Mouse (Mus musculus) v-Abl transformed pro-B cells (cell line): ENCODE measurements around the gene Hes2.

Experiments
- in situ Hi-C, 2 experiments: fragments of 400-800 bp; cut with MboI; formaldehyde crosslinking; loops; one replicate each; pipeline ENCODE4 v1.15.1; 2025; ENCODE audit not compliant: unreplicated experiment in 2 of 2

Hes2 gene

DNA sequence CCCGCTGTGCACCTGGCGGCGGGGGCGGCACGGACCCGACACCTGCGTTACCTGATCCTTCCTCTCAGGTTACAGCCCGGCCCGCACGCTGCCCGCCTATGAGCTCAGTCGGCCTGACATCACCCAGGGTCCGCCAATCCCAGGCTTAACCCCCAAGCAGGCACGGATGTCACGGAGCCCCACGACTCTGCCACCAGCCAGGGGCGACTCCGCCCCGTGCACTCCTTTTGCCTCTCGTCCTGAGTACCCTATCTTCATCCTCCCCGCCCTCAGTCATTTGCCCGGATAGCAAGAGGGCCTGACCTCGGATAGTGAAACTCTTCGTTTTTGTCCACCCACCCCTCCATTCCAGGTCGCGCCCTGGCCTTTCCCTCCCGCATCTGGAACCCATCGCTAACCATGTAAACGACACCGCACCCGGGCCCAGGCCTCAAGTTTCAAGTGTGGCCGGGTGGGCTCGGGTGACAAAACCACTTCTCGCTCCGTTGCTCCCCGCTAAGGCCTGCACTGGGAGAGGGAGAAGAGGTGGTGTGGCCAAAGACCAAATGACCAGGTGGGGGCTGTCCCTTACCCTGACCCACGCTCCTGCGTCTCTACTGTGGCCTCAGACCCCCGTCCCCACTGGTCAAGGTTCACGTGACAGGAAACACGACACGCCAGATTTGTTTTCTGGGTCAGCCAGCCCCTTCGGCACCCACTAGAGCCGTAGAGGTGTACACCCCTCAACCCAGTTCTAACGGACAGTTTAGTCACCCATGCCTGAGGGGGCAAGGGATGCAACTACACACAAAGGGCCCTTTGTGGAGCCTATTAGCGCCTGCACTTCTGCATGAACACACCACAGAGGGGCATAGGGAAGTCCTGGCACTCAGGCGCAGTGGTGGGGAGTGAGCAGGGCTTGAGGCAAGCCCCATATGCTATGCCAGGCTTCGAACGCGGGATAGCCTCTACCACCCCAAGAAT, 26.6 kb upstream of the Hes2 start:
- in situ Hi-C loops, result no loop called here

DNA sequence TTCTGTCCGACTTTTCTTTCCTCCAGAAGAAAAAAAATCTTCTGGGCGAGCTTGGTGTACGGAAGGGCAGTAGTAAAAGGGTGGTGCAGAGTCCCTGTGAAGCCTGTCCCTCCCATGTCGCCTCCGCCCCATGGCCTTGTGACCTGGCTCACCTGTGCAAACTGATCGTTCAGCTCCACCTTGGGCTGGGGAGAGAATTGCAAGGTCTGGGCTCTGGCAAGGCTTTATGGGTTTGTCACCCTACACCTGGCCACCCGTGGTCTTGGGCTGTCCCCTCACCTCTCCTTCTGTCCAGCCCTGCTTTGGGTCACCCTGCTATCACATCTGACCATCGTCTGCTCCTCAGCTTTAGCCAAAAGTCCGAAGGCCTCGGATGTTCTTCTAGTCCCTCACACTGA, 25.9 kb upstream of the Hes2 start:
- in situ Hi-C loops, result no loop called here

DNA sequence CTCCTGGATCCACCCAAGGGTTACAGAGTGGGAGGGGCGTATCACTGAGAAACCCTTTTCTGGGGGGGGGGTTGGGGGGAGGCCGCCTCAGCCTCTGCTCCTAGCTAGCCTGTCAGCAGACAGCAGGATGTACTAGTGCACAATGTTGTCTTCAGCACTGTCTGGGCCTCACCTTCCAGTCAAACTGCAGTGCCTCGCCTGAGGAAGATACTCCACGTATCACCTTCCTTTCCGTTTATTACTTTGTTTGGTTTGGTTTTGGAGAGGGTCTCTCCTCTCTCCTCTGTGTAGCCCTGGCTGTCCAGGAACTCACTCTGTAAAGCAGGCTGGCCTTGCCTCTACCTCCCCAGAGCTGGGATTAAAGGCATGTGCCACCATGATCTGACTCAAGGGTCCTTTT, 25.5 kb upstream of the Hes2 start:
- in situ Hi-C loops, result no loop called here

DNA sequence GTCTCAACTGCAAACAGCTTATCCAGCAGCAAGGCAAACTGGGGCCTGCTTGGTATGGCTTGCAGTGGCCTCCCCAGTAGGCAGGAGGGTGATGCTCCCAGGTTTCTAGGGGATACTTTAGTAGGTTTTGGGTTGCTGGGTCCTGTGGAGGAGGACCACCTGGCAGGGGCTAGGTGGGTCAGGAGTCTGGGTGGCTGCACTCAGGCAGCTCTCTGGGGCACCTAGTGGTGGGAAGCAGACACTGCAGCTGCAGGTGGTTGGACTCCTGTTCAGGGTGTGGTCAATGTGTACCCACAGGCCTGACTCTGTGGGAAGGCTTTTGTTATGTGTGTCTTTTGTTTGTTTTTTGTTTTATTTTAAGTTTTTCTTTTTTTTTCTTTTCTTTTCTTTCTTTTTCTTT, 24.2 kb upstream of the Hes2 start:
- in situ Hi-C loops, result no loop called here

DNA sequence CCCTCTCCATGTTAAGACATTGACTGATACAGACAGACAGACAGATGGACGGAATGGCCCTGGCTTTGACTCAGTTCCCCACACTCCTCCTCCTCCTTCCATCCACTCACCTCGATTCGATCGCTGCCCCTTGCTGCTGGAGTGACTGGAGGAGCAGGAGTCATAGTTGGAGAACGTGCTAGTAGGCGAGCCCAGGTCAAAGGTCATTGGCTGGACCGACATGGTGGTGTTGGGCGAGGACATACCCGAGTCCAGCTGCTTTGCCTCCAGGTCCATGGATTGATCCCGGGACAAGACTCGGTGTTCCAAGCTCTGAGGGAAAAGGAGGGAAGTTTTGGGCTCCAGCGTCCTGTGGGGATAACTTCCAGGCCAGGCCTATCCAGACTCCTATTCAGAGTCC, 23.3 kb upstream of the Hes2 start:
- in situ Hi-C loops, result no loop called here

DNA sequence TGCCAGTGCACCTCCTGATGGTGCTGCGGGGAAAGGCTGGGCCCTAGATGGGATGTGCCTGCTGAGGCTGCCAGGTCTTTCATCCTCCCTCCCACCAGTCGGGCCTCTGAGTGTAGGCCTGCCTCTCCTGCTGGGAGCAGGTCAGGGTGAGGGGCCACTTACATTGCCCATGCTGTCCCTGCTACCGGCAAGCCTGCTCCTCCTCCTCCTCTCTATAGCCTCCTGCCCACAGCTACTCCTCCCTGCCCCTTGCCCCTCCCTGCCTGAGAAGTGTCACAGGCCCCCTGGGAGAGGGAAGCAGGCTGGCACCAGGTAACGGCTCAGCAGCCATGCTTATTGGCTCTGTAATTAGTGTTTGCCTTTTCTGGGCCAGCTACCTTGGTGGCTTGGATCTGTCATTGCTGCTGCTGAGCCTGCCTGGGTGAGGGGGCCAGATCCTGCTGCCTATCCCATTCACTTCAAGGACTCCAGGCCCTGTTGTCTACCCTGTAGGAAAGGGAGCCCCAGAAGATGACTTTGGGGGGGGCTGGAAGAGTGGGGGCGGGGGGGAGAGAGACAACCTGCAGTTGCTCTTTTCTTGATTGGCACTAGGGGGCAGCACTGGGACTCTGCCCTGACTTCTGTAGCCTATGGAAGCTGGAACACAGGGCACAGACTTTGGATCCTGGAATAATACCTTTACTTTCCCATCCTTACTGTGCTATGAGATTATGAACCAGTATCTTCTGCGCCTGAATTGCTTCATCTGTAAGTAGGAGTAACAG, 22.4 kb upstream of the Hes2 start:
- in situ Hi-C loops, result no loop called here

DNA sequence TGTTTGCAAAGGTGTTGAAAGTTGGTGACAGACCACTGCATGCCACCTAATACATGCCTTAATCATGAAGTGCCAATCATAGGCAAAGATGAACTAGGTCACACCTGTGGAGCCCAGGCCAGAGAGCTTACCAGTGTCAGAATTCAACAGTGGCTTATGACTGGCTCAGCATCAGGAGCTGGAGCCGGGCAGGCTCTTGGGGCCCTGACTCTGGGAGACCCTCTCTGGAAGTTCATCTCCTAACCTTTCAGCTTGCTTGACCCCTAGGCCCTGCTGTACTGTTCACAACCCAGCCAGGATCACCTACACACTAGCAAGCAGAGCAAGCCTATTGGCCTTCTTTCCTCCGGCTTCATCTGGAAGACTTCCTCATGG, 21.8 kb upstream of the Hes2 start:
- in situ Hi-C loops, result no loop called here

DNA sequence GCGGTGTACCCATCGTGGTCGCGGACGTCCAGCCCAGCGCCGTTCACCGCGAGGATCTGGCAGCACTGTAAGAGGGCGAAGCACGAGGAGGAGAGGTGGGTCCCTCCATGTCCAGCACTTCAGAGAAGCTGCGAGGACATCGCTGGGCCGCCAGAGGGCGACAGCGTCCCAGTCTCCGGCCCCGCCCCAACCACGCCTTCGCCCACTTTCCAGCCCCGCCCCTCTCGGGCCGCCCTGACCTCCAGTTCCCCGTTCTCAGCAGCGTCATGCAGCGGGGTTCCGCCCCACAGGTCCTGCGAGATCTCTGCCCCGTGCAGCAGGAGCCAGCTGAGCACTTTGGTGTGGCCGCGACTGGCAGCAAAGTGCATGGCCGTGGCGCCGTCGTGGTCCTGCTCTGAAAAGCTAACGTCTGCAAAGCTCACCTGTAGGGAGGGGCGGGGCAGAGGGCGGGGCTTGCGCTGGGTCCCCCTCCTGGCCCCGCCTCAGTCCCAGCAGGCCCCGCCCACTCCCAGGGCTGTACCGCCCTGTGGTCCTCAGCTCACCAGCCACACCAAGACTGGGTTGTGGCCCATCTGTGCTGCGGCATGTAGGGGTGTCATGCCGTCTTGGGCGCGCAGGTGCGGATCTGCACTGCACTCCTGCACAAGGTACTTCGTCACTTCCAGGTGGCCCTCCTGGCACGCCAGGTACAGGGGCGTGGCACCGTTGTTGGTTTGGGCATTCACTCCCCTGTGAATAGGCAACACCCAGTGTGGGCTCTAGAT, 20.0 kb upstream of the Hes2 start:
- in situ Hi-C loops, result no loop called here

DNA sequence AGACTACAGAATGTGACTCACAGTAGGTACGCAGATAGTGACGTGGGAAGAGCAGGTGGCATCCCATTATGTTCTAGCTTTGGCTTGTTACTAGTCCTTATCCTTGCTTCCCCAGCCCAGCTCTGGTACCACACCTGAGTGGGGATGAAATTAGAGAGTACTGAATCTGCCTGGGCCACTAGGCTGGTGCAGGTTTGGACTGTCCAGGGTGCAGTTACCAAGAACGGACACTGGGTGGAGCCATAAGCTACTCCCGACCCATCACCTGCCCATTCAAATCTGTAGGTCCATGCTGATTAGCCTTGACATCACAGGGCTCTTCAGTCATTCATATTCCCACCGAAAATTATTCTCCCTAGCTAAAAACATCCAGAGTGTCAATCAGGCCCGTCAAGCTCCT, 18.2 kb upstream of the Hes2 start:
- in situ Hi-C loops, result no loop called here

DNA sequence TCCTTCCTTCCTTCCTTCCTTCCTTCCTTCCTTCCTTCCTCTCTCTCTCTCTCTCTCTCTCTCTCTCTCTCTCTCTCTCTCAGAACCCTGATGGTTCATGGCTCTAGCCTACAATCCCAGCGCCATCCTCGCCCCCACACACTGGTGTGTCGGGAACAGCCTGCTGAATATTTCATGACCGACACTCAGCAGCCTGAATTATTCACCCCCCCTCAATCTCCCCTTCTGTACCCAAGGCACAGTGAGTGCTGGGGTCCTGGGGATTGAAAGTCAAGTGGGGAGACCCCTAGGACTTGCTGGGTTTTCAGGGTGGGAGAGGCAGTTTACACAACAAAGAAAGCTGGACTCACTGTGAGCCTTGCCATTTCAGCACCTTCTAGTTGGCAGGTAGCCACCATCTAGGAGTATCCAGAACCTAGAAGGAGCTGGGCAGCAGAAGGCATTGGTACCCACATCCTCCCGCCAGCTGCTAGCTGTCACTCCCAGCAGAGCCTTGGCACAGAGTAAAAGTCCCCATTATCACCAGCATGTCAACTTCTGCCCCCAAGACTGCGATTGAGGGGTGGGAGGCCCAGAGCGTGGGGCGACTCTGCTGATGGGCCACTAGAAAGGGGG, 17.0 kb upstream of the Hes2 start:
- in situ Hi-C loops, result no loop called here

DNA sequence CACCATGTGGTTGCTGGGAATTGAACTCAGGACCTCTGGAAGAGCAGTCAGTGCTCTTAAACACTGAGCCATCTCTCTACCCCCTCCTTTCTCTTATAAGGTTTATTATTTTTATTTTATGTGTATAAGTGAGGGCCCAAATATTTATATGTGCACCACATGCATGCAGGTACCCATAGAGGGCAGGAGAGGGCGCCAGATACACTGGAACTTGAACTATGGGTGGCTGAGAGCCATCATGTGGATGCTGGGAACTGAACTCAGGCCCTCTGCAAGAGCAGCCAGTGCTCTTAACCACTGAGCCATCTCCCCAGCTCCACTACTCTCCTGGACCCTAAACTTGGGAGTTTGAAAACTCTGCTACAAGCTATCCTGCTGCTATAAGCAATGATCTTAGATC, 15.0 kb upstream of the Hes2 start:
- in situ Hi-C loops, result no loop called here

DNA sequence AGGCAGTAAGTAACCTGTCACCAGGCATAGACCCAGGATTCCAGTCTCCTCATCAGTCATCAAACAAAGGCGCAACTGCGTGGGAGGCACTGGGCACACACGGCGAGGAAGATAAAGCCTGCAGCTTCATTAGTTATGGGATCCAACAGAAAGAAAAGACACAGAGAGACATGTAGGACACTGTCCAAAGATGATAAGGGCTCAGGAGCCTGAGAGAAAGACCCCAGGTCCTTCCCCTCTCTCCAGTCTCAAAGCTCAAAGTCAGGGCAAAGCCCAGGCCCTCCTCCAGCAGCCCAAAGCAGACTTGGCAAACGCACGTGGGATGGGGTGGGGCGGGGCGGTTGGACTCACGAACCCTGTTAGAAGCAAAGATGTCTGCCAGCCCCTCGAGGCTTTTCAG, 13.2 kb upstream of the Hes2 start:
- in situ Hi-C loops, result no loop called here

DNA sequence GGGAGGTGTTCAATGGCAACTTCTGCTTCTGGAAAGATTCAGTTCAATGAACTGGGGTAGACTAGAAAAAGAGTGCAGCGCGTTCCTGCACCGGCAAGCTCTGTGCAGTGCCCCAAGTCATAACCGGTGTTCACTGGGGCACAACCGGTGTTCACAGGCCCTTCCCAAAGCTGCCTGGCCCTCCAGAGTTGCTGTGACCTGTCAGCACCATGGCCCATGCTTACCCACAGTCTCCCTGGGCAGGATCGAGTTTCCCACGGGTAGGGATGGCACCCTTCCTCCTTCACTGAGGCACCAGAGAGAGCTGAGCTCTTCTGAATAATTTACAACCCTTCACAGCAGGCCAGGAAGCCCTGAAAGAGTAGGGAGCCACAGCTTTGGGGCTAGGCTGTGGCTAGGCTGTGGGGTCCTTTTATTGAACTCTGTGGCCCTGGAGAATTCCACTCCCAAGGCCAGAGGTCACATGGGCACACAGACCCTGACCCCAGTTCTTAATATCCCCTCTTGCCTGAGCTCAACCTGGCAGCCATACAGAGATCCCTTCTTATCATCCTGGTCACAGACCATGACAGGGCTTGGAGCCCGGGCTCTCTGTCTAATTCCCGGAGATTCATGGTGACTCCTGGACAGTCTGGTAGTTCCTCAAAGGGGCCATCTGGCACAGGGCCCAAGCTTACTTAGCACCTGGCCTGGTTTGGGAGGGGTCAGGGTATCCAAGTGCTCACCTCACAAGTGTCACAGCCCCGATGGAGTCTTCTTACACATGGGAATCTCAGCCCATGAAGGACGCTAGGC, 12.4 kb upstream of the Hes2 start:
- in situ Hi-C loops, result no loop called here

DNA sequence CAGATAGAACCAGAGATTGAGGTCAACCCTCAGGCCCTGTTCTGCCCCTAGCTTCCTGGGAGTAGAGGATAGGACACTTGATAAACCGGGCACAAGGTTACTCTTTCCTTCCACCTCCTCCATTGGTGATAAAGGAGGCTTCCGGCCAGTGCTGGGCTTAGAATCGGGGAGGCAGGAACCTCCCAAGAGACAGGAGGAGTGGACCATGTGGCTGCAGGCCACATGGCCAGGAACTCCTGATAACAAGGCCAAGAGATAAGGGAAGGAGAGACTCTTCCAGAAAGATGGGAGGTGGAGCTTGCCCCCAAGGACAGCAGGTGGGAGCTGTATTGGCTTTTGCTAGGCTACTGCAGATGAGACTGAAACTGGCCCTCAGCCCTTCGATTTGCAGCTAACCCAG, 8.1 kb upstream of the Hes2 start:
- in situ Hi-C loops, result loop anchor here in 1 of 2 experiments (25.0 kb wide), 1 partner anchor 1812 kb away; the partner anchor contains the start of gene A430005L14Rik

DNA sequence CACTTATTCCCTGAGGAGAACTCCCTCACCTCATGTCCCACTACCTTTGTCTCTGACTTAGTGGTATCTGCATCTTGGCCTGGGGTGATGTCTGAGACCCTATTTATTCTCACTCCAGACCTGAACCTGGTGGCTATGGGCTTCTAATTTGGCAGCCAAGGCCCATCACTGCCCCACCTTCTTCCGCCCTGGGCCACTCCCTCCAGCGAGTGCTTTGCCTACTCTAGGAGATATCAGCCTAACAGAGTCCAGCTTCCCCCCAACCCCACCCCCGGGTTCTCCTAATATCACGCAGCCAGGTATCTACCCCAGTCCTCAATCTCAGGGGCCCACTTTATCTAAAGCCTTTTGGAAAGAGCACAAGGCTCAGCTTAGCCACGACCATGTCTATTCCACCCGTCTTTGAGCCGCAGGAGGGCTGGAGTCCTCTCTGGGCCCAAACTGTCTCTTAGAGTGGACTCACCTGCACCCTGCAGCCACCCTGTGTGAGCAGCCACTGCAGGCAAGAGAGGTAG, 7.2 kb upstream of the Hes2 start:
- in situ Hi-C loops, result loop anchor here in 1 of 2 experiments (25.0 kb wide), 1 partner anchor 1811 kb away; the partner anchor contains the start of gene A430005L14Rik

DNA sequence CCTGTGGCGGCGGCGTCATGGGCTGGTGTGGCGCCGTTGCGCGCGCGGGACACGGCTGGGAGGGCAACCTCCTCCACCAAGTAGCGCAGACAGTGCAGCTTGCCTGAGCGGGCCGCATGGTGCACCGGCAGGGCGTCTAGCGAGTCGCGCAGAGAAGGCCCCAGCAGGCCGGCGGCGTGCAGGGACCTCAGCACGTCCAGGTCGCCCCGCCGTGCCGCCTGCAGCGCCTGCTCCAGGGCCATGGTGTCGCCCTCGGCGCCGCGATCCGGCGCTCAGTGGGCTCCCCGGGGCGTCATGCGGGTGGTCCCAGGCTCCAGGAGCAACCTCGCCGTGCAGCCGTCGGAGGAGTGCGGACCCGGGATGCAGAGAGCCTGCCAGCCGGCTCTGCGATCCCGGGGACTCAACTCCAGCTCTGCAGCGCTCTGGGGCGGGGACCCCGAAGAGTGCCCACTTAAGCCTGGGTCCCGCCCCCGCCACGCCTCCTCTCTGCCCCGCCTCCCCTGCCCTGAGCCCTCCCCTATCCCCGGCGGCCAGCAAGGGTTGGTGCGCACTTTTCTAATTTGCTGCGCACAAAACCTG, 6.6 kb upstream of the Hes2 start, which contains the start of gene Espn:
TSS of gene Espn (minus strand) at position 406 of the 579 bp plus-strand sequence.
- in situ Hi-C loops, result loop anchor here in 1 of 2 experiments (25.0 kb wide), 1 partner anchor 1810 kb away; the partner anchor contains the start of gene A430005L14Rik

DNA sequence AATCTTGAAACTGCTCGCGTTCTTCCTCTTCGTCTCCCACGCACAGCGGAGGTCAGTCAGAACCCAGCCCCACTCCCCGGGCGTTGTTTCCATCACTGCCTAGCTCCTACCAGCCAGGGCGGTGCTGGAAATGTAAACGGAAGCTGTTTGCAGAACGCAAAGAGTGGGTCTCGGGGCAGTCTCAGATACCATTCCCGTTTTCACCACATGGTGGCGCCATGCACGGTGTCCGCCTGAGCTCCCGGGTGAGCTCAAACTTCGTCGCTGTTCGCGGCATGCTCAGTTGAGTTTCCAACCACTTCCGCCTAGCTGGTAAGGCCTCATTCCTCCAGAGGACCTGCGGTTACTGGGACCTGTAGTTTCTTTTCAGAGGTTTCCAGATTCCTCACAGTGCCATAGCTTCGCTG, 4.9 kb upstream of the Hes2 start:
- in situ Hi-C loops, result loop anchor here in 1 of 2 experiments (25.0 kb wide), 1 partner anchor 1809 kb away; the partner anchor contains the start of gene A430005L14Rik

DNA sequence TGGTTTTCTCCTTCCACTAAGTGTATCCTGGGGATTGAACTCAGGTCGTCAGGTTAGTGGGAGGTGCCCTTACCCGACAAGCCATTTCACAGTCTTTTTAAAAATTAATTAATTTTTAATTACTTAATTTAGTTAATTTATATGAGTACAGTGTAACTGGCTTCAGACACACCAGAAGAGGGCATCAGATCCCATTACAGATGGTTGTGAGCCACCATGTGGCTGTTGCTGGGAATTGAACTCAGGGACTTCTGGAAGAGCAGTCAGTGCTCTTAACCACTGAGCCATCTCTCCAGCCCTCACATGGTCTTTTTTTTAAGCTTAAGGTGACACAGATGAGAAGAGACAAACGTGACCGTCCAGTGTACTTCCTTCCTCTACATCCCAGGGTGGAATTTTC, 3.6 kb upstream of the Hes2 start:
- in situ Hi-C loops, result loop anchor here in 1 of 2 experiments (25.0 kb wide), 1 partner anchor 1807 kb away; the partner anchor contains the start of gene A430005L14Rik
